Mouse (Mus musculus): ENCODE data around the gene Crip1.

DNA sequence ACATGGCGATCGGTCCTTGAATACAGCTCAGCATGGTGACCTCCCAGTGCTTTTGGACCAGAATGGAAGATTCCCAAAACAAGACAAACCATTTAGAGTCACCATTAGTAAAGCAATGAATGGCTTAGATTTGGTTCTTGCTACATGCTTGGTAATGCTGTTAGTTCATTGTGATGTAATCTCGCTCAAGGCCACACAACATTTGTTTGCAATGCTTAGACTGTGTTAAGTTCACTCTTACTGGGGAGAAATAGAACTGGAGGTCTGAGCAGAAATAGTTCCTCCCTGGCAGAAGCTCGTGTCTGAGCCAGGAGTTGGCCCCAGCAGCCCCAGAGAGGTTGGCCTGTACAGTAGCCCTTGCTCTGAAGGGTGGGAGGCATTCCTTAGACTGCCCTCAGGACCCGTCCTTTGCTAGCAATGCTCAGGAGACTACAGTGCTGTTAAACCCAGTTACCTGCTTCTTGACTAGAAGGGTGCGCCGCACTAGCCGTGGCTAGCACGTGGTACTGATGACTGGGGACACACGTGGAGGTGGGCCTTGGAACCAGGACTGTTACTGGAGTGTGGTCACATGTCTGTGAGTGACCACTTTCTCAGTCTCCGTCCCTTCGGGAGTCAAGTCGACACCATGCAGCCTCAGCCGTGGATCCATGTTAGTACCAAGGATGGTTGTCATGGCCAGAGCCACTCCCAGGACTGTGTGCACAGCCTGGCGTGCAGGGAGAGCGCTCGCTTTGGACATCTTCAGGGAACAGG lies 37.4 kb upstream of the Crip1 start:
- TF ChIP-seq GATA1 (IDR thresholded peaks at IDR 0.05; ENCODE audit: borderline replicate concordance, low read length) (no peak), FLI1 (IDR thresholded peaks at IDR 0.05; ENCODE audit: low read length) (no peak)
